Mouse (Mus musculus): ENCODE data around the gene Zfp592. TPM values are rescaled to one million over a fixed set of nuclear protein-coding genes. Genes with fewer than 3 reads are reported as not detected.

Gene Zfp592
- polyA plus RNA-seq, 1 experiment = 14.1 TPM

- Histone ChIP-seq H3K4me3 (ENCODE audit: insufficient read depth, low read length) (no peak overlapping the region), H3K4me1 (ENCODE audit: control insufficient read depth, insufficient read depth, low read length) (no peaks in the 10 kb centered on the region), H3K27ac (ENCODE audit: insufficient read depth, low read length) (no peak overlapping the region)
- no peak for TF ChIP-seq CTCF (IDR thresholded peaks at IDR 0.05; ENCODE audit: extremely low read depth, insufficient read depth, low read length)
- no peak for TF ChIP-seq POLR2A (IDR thresholded peaks at IDR 0.05; ENCODE audit: extremely low read depth, insufficient read depth, low read length)
Measured at GRCm38 (mm10) chr7:81063332-81063731, 69.9 kb downstream of the Zfp592 start.

- TF ChIP-seq CTCF (IDR thresholded peaks at IDR 0.05; ENCODE audit: extremely low read depth, insufficient read depth, low read length) (no peak), POLR2A (IDR thresholded peaks at IDR 0.05; ENCODE audit: extremely low read depth, insufficient read depth, low read length) (no peak)
- Histone ChIP-seq H3K4me3 (ENCODE audit: insufficient read depth, low read length) (no peak overlapping the region), H3K27ac (ENCODE audit: insufficient read depth, low read length) (no peak overlapping the region), H3K4me1 (ENCODE audit: control insufficient read depth, insufficient read depth, low read length) (no peaks in the 10 kb centered on the region)
Measured at GRCm38 (mm10) chr7:81066714-81067113, 73.2 kb downstream of the Zfp592 start.

GRCm38 (mm10) chr7:81072463-81072862 lies 79.0 kb downstream of the Zfp592 start:
- no peaks in the 10 kb centered on the region for H3K4me1 ChIP-seq (ENCODE audit: control insufficient read depth, insufficient read depth, low read length)
- no peak overlapping the region for H3K4me3 ChIP-seq (ENCODE audit: insufficient read depth, low read length)
- TF ChIP-seq POLR2A (IDR thresholded peaks at IDR 0.05; ENCODE audit: extremely low read depth, insufficient read depth, low read length) = no peak
- no peak for TF ChIP-seq CTCF (IDR thresholded peaks at IDR 0.05; ENCODE audit: extremely low read depth, insufficient read depth, low read length)
- H3K27ac ChIP-seq (ENCODE audit: insufficient read depth, low read length) = no peak overlapping the region

GRCm38 (mm10) chr7:81073273-81073672 lies 79.8 kb downstream of the Zfp592 start:
- no peaks in the 10 kb centered on the region for H3K4me1 ChIP-seq (ENCODE audit: control insufficient read depth, insufficient read depth, low read length)
- 0 out of 2 replicates have a peak, but pooled peaks have one; percentile 1 for TF ChIP-seq CTCF (IDR thresholded peaks at IDR 0.05; ENCODE audit: extremely low read depth, insufficient read depth, low read length)
- no peak for TF ChIP-seq POLR2A (IDR thresholded peaks at IDR 0.05; ENCODE audit: extremely low read depth, insufficient read depth, low read length)
- H3K27ac ChIP-seq (ENCODE audit: insufficient read depth, low read length) = no peak overlapping the region
- no peak overlapping the region for H3K4me3 ChIP-seq (ENCODE audit: insufficient read depth, low read length)

GRCm38 (mm10) chr7:81074546-81074945 lies 81.1 kb downstream of the Zfp592 start:
- Histone ChIP-seq H3K27ac (ENCODE audit: insufficient read depth, low read length) (no peak overlapping the region), H3K4me1 (ENCODE audit: control insufficient read depth, insufficient read depth, low read length) (no peaks in the 10 kb centered on the region), H3K4me3 (ENCODE audit: insufficient read depth, low read length) (no peak overlapping the region)
- TF ChIP-seq CTCF (IDR thresholded peaks at IDR 0.05; ENCODE audit: extremely low read depth, insufficient read depth, low read length) = no peak
- no peak for TF ChIP-seq POLR2A (IDR thresholded peaks at IDR 0.05; ENCODE audit: extremely low read depth, insufficient read depth, low read length)

- Histone ChIP-seq H3K27ac (ENCODE audit: insufficient read depth, low read length) (no peak overlapping the region), H3K4me1 (ENCODE audit: control insufficient read depth, insufficient read depth, low read length) (no peaks in the 10 kb centered on the region), H3K4me3 (ENCODE audit: insufficient read depth, low read length) (no peak overlapping the region)
- TF ChIP-seq POLR2A (IDR thresholded peaks at IDR 0.05; ENCODE audit: extremely low read depth, insufficient read depth, low read length) (no peak), CTCF (IDR thresholded peaks at IDR 0.05; ENCODE audit: extremely low read depth, insufficient read depth, low read length) (no peak)
Measured at GRCm38 (mm10) chr7:81075299-81075698, 81.8 kb downstream of the Zfp592 start.

- Histone ChIP-seq H3K27ac (ENCODE audit: insufficient read depth, low read length) (no peak overlapping the region), H3K4me3 (ENCODE audit: insufficient read depth, low read length) (no peak overlapping the region), H3K4me1 (ENCODE audit: control insufficient read depth, insufficient read depth, low read length) (no peaks in the 10 kb centered on the region)
- TF ChIP-seq POLR2A (IDR thresholded peaks at IDR 0.05; ENCODE audit: extremely low read depth, insufficient read depth, low read length) = no peak
- no peak for TF ChIP-seq CTCF (IDR thresholded peaks at IDR 0.05; ENCODE audit: extremely low read depth, insufficient read depth, low read length)
Measured at GRCm38 (mm10) chr7:81075732-81076131, 82.3 kb downstream of the Zfp592 start.

- no peak overlapping the region for H3K4me3 ChIP-seq (ENCODE audit: insufficient read depth, low read length)
- no peaks in the 10 kb centered on the region for H3K4me1 ChIP-seq (ENCODE audit: control insufficient read depth, insufficient read depth, low read length)
- TF ChIP-seq CTCF (IDR thresholded peaks at IDR 0.05; ENCODE audit: extremely low read depth, insufficient read depth, low read length) (no peak), POLR2A (IDR thresholded peaks at IDR 0.05; ENCODE audit: extremely low read depth, insufficient read depth, low read length) (no peak)
- no peak overlapping the region for H3K27ac ChIP-seq (ENCODE audit: insufficient read depth, low read length)
Measured at GRCm38 (mm10) chr7:81077009-81077408, 83.5 kb downstream of the Zfp592 start.

- H3K4me3 ChIP-seq (ENCODE audit: insufficient read depth, low read length) = no peak overlapping the region
- H3K4me1 ChIP-seq (ENCODE audit: control insufficient read depth, insufficient read depth, low read length) = no peaks in the 10 kb centered on the region
- TF ChIP-seq POLR2A (IDR thresholded peaks at IDR 0.05; ENCODE audit: extremely low read depth, insufficient read depth, low read length) = no peak
- TF ChIP-seq CTCF (IDR thresholded peaks at IDR 0.05; ENCODE audit: extremely low read depth, insufficient read depth, low read length) = no peak
- H3K27ac ChIP-seq (ENCODE audit: insufficient read depth, low read length) = no peak overlapping the region
Measured at GRCm38 (mm10) chr7:81078740-81079139, 85.3 kb downstream of the Zfp592 start.

GRCm38 (mm10) chr7:81093420-81093965 lies 100.0 kb downstream of the Zfp592 start:
- TF ChIP-seq POLR2A (IDR thresholded peaks at IDR 0.05; ENCODE audit: extremely low read depth, insufficient read depth, low read length) = no peak
- TF ChIP-seq CTCF (IDR thresholded peaks at IDR 0.05; ENCODE audit: extremely low read depth, insufficient read depth, low read length) = no peak
- Histone ChIP-seq H3K4me1 (ENCODE audit: control insufficient read depth, insufficient read depth, low read length) (no peaks in the 10 kb centered on the region), H3K27ac (ENCODE audit: insufficient read depth, low read length) (no peak overlapping the region), H3K4me3 (ENCODE audit: insufficient read depth, low read length) (no peak overlapping the region)
